Mouse (Mus musculus) fat pad, adult 2 months (tissue): Measurements from ENCODE around the gene Cox20.
A peak's percentile ranks its signal among the peaks of the same experiment; 100 is the strongest.

Source experiments
- DNase-seq: peaks from one replicate; pipeline ENCODE4 v3.0.0-alpha.2; 2011; ENCODE audit warnings: low read depth, low spot score; ENCODE audit errors: extremely low read depth

The Cox20 gene

DNA sequence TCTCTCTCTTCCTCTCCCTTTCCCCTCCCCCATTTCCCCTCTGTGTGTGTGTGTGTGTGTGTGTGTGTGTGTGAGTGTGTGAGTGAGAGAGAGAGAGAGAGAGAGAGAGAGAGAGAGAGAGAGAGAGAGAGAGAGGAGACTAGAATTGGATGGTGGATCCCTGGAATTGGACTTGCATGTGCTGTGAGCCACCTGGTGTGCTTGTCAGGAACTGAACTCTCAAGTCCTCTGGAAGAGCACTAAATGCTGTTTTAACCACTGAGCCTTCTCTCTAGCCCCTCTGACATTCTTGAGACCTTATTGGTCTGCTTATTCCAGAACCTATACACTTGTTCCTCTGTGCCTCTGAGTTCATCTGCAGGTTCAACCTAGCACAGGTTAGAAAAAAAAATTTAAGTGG lies 32.7 kb downstream of the Cox20 start:
- no peak for DNase-seq

DNA sequence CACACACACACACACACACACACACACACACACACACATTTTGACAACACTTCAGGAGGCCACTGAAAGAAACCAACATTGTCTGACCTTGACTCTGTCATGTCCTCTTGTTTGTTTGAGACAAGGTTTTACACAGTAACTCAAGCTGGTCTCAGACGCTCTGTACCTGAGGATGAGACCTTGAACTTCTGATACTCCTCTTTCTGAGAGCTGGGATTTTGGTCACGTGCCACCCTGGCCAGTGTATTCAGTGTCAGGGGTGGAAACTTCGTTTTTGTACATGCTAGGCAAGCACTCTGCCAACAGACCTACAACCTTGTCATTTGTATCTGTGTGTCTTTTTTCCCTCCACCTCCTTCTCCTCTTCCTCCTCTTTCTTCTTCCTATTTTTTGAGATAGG lies 35.6 kb downstream of the Cox20 start:
- no peak for DNase-seq

DNA sequence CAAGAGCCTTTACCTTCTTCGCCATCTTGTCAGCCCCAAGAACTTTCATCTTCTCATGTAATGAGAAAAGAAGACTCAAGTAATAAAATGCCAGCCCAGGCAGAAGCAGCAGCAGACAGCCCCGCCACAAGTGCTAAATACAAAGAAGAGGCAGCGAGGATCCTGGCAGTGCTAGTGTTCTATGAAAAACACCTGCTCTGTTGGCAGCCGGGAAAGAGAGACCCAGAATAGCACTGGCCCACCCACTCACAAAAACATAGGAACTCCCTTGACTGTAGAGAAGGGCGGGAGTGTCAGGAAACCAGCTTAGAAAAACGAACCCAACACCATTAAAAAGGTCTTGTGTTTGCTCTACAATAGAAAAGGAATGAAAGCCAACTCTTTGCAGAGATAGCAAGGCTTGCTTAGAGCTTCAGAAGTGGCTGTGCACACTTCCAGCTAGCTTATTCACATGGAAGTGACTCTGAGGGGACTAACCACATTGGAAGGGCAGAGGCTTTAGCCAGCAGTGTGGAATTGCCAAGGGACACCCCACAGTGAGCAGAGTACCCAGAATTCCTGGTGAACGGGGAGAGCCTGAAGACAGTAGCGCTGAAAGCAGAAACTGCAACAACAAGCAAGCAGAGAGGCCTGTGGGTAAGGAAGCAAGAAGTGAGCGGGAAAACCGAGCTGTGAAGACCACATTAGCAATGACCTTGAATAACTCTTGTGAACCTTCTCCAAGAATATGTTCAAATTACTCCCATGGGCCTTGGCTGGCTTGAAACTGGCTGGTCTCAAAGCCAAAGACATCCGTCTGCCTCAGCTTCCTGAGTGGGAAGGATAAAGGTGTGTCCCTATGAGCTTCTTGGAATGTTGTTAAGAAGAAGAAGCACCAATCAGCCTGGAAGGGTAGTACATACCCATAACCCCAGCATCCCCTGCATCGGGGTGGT lies 39.1 kb downstream of the Cox20 start:
- no peak for DNase-seq

DNA sequence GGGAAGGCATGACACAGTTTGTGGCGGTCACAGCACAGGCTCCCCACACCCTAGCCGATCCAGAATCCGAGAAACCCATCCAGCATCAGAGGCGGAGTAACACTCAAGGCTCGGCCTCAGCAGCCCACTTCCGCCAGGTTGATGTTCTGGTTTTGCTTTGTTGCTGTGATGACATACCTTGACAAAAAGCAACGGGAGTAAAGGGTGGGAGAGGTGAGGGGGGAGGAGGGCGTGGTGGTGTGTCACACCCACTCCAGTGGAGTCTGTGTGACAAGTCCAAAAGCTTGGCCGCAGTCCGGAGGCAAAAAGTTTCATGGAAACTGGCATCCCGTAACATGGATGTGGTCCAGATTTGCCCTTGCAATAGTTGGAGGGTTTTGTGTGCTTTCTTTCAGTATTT lies 41.3 kb downstream of the Cox20 start:
- no peak for DNase-seq

DNA sequence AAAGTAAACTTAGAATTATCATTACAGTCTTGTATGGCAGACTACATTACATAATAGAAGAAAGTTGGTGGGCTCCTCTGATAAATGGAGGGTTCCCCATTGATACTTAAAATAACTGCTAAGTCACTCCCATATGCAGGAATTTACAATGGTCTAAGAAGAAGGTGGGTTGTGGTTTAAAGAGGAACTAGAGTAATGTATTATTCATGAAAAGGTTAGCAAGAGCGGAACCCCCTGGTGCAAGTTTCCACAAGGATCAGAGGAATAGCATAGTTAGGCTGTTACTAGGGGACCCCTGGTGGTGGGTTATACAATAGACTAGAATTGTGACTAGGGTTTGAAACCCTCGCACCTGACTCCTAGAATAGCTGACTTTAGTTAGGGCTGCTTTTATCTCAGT lies 41.8 kb downstream of the Cox20 start:
- no peak for DNase-seq

DNA sequence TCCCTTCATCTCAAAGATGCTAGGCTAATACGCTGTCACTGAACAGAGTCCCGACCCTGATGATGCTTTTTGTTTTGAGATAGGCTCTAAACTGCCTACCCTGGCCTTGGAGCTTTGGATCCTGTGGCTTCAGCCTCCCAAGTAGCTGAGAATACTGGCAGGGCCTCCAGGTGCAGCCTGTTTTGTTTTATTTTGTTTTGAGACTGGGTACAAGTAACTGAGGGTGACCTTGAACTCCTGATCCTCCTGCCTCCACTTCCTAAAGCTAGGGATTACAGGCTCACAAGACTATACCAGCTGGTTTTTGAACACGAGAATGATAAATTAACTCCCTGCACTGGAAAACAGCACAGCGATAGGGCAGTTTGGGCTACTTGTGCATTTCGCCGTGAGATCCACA lies 46.2 kb downstream of the Cox20 start:
- DNase-seq: no peak

DNA sequence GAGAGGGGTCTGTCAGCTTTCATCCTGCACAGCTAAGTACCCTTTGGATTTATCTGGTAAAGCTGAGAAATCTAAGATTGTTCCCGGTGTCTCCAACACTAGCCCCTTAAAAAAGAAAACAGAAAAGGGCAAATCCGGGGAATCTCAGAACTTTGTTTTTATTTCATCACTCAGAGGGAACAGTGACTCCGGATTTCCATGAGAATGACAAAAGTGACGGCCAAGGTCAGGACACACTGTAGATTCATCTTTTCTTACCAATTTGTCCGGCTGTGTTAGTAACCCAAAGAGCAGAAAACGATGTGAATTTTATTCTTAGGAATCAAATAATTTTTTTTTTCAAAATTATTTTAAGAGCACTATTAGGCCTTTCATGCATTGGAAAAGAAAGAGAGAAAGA lies 49.2 kb downstream of the Cox20 start:
- no peak for DNase-seq

DNA sequence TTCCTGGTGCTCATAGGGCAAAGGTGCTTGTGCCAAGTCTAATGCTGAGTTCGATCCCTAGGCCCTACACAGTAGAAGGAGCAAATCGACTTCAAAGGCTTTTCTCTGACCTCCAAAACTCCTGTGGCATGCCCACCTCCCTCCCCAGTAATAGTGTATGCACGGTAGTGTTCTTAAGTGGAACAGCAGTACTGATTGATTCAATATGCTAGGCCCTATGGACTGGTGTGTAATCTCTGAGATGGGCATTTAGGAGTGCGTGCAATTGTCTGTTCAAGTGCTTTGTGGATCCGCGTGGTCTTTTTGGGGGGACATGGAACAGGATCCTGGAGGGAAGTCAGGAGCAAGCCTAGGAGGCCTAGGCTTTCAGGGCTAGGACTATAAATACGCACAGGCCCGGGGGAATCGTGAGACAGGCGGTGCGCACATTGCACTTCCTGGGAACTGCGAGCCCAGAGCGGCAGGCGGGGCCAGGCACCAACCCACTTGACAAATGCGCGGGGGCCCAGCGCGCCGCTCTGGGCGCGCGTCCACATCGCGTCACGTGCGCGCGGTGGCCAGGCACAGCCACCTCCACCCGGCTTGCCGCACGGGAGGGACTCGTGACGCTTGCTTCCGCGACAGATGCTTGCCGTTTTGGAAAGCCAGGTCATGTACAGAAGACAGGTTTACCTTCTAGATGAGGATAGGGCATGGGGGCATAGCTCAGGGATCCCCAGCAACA lies 49.8 kb downstream of the Cox20 start:
- peak; percentile 30 for DNase-seq

DNA sequence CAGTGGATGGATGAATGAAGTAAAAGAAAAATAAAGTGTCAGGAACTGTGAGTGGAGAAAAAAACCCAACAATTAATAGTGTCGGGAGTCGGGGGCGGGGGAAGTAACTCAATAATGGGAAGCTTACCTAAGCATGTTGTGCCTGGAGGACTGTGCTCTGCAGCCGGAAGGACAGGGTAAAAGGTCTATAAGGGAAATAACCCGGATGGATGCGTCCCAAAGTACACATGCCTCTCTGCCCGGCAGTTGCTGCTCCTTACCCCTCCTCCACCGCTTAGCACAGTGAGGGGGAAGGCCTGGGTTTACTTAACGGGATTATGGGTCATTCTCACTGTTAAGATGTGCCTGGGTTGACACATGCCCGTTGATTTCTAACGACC lies 50.3 kb downstream of the Cox20 start:
- DNase-seq: peak; percentile 42
